Mouse (Mus musculus) G1E (cell line): ENCODE measurements around the gene Chrm1. TPM values are rescaled to one million over a fixed set of nuclear protein-coding genes. Genes with fewer than 3 reads are reported as not detected.

Source experiments
- ATAC-seq: 2 replicates; pipeline ENCODE4 v1.8.0; 2016; ENCODE audit warnings: mild to moderate bottlenecking; ENCODE audit not compliant: insufficient number of reproducible peaks, poor library complexity, low FRiP score, severe bottlenecking; ENCODE audit errors: extremely low read depth
- DNase-seq: peaks from one replicate; pipeline ENCODE4 v3.0.0; 2012; ENCODE audit warnings: low spot score
- H3K27me3 ChIP-seq: 2 replicates; pipeline ENCODE4 v1.6.1; 2012; ENCODE audit warnings: mild to moderate bottlenecking, low read length, inconsistent platforms; ENCODE audit not compliant: insufficient read depth
- H3K36me3 ChIP-seq: replicated peaks from 2 replicates; pipeline ENCODE3; 2012; ENCODE audit warnings: mild to moderate bottlenecking, inconsistent platforms
- H3K4me1 ChIP-seq: 2 replicates; pipeline ENCODE4 v1.6.1; 2012; ENCODE audit warnings: low read depth, low read length, inconsistent platforms, mixed read lengths; ENCODE audit not compliant: insufficient read depth
- H3K4me3 ChIP-seq: 2 replicates; pipeline ENCODE4 v1.5.1; 2012; ENCODE audit warnings: low read depth, mild to moderate bottlenecking, inconsistent platforms, low read length, moderate library complexity, mixed read lengths
- H3K9me3 ChIP-seq: replicated peaks from 2 replicates; pipeline ENCODE4 v1.6.1; 2012; ENCODE audit warnings: inconsistent platforms
- CTCF ChIP-seq: IDR thresholded peaks from 2 replicates; pipeline ENCODE4 v1.5.1; 2012; ENCODE audit warnings: low read depth, low read length, inconsistent platforms, mixed read lengths
- GATA1 ChIP-seq: IDR thresholded peaks from 2 replicates; pipeline ENCODE4 v1.6.1; 2012; ENCODE audit warnings: borderline replicate concordance, low read length, inconsistent platforms, mixed read lengths
- GATA2 ChIP-seq: IDR thresholded peaks from 2 replicates; pipeline ENCODE4 v1.6.1; 2012; ENCODE audit warnings: low read depth, low read length, inconsistent platforms, borderline replicate concordance
- POLR2AphosphoS5 ChIP-seq: IDR thresholded peaks from 2 replicates; pipeline ENCODE4 v1.6.1; 2012; ENCODE audit warnings: low read depth, low read length, inconsistent platforms; ENCODE audit not compliant: insufficient replicate concordance
- TAL1 ChIP-seq: conservative IDR thresholded peaks from 2 replicates; pipeline ENCODE4 v1.6.1; 2012; ENCODE audit warnings: low read depth, low read length, inconsistent platforms, mixed read lengths
- polyA plus RNA-seq: library from polyadenylated mRNA; stranded (reverse); fragments of >175 nt; gene quantifications from 2 replicates; pipeline ENCODE4 v1.2.3, GENCODE M21; 2012
- total RNA-seq, 2 experiments: library from RNA; stranded (forward) in 1 of 2; stranded (reverse) in 1 of 2; fragments of 200-1000 nt in 1 of 2; fragments of >200 nt in 1 of 2; fragmentation: Nextera tagmentation in 1 of 2; gene quantifications; 2 replicates each; pipeline ENCODE4 v1.2.3; 2014 to 2017

The Chrm1 gene
- total and polyA plus RNA-seq, 3 experiments: 0.02 to 0.11 TPM; not detected in 1

- Histone ChIP-seq H3K36me3 (no peaks in the 10 kb centered on the region), H3K4me3 (no peak overlapping the region), H3K4me1 (peaks cover 21% of the 10 kb centered on the region), H3K27me3 (peaks cover 21% of the 10 kb centered on the region), H3K9me3 (no peaks in the 10 kb centered on the region)
- no peak for TF ChIP-seq TAL1
- peak; percentile 42; the same call in 1 of the 2 replicates for TF ChIP-seq CTCF
- DNase-seq (peak; percentile 33), ATAC-seq (peak; percentile 4; the same call in 1 of the 2 replicates)
Observed at GRCm38 (mm10) chr19:8695330-8695729, 31.7 kb downstream of the Chrm1 start.

- no peak for ATAC-seq
- H3K4me1 ChIP-seq: peaks cover 14% of the 10 kb centered on the region
- no peak for TF ChIP-seq TAL1
- TF ChIP-seq POLR2AphosphoS5: no peak
- no peak for TF ChIP-seq CTCF
- no peak for TF ChIP-seq GATA1
- no peak for TF ChIP-seq GATA2
- H3K4me3 ChIP-seq: no peak overlapping the region
- H3K27me3 ChIP-seq: peaks cover 3% of the 10 kb centered on the region
- H3K36me3 ChIP-seq: no peaks in the 10 kb centered on the region
- DNase-seq: no peak
- H3K9me3 ChIP-seq: no peaks in the 10 kb centered on the region
Observed at GRCm38 (mm10) chr19:8699652-8700051, 36.1 kb downstream of the Chrm1 start.

- TF ChIP-seq TAL1 (no peak), CTCF (no peak), POLR2AphosphoS5 (no peak), GATA1 (no peak), GATA2 (no peak)
- no peak overlapping the region for H3K4me3 ChIP-seq
- H3K4me1 ChIP-seq: peaks cover 16% of the 10 kb centered on the region
- DNase-seq (no peak), ATAC-seq (no peak)
- H3K36me3 ChIP-seq: peaks cover 20% of the 10 kb centered on the region
- H3K27me3 ChIP-seq: no peaks in the 10 kb centered on the region; the same call in 1 of the 2 replicates
- H3K9me3 ChIP-seq: no peaks in the 10 kb centered on the region
Observed at GRCm38 (mm10) chr19:8702458-8702857, 38.9 kb downstream of the Chrm1 start.

GRCm38 (mm10) chr19:8703571-8703970 lies 40.0 kb downstream of the Chrm1 start:
- no peak for DNase-seq
- no peaks in the 10 kb centered on the region for H3K9me3 ChIP-seq
- TF ChIP-seq POLR2AphosphoS5 (no peak), CTCF (no peak), TAL1 (no peak), GATA1 (no peak), GATA2 (no peak)

GRCm38 (mm10) chr19:8705026-8705708 lies 41.6 kb downstream of the Chrm1 start:
- H3K27me3 ChIP-seq: no peaks in the 10 kb centered on the region
- peaks cover 43% of the 10 kb centered on the region for H3K4me1 ChIP-seq
- no peaks in the 10 kb centered on the region for H3K9me3 ChIP-seq
- TF ChIP-seq TAL1 (no peak), POLR2AphosphoS5 (peak; percentile 89; the same call in 1 of the 2 replicates)
- DNase-seq: no peak
- H3K4me3 ChIP-seq: no peak overlapping the region
- peaks cover 47% of the 10 kb centered on the region for H3K36me3 ChIP-seq
- no peak; the same call in 1 of the 2 replicates for ATAC-seq

More at GRCm38 (mm10) chr19:8703571-8703970, 40.0 kb downstream of the Chrm1 start:
- ATAC-seq: no peak
- Histone ChIP-seq H3K36me3 (peaks cover 31% of the 10 kb centered on the region), H3K4me1 (peaks cover 27% of the 10 kb centered on the region), H3K27me3 (no peaks in the 10 kb centered on the region; the same call in 1 of the 2 replicates), H3K4me3 (no peak overlapping the region)

GRCm38 (mm10) chr19:8706132-8706667 lies 42.6 kb downstream of the Chrm1 start:
- TF ChIP-seq POLR2AphosphoS5 (0 out of 2 replicates have a peak, but pooled peaks have one; percentile 28), CTCF (no peak)
- DNase-seq: no peak
- Histone ChIP-seq H3K4me3 (no peak overlapping the region), H3K4me1 (peaks cover 53% of the 10 kb centered on the region), H3K36me3 (peaks cover 57% of the 10 kb centered on the region), H3K27me3 (no peaks in the 10 kb centered on the region), H3K9me3 (no peaks in the 10 kb centered on the region)
- ATAC-seq: no peak

GRCm38 (mm10) chr19:8706930-8707329 lies 43.3 kb downstream of the Chrm1 start:
- H3K36me3 ChIP-seq: peaks cover 63% of the 10 kb centered on the region
- H3K4me1 ChIP-seq: peaks cover 57% of the 10 kb centered on the region
- ATAC-seq: no peak
- H3K27me3 ChIP-seq: no peaks in the 10 kb centered on the region
- TF ChIP-seq GATA1 (no peak), CTCF (no peak), POLR2AphosphoS5 (no peak), GATA2 (no peak), TAL1 (no peak)
- H3K4me3 ChIP-seq: no peak overlapping the region
- no peak for DNase-seq
- no peaks in the 10 kb centered on the region for H3K9me3 ChIP-seq
